Mouse (Mus musculus): ENCODE measurements at regions not wholly inside any gene's neighbourhood (a gene's known extent, or its start where the extent isn't known, plus 50 kb on each side); places are given as distances from the start of the nearest gene placed in this dataset.

DNA sequence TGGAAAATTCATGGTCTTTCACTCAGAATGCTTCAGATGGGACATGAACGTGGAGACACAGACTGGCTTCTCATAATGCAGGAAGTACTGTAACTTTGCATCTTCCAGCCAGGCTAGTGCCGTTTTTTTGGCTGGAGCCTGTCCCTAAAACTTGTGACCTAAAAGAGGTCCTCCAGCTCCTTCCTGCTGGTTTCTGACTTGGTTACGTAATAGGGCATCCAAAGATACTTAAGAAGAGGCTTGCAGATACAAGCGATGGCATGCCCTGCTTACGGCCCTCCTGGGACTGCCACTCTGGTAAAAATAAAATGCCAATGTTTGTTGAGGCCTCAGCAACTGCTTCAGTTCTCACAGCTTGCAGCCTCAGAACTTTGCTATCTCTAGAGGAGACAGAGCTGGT, 177.3 kb upstream of the Arl4c start:
- DNase-seq (ENCODE audit: low read depth, low spot score) = no peak

DNA sequence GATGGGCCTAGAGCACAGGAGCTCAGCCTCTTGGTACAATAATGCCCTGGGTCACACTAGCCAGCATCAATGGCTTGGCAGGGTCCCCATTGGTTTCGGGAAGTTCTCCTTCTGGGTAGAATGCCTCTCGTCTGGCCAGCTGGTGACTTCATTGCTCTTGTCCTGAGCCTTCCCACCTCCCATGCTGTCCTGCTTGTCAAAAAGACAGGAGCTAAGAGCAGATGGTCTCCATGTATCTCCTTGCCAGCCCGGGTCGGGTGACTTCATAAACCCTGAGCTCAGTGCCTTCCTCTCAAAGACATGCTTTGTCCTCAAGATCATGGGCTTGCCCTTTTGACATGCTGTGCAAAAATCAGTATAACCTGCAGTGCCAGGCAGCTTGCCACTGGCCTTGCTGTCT, 179.2 kb upstream of the Sh3bp4 start:
- no peak for DNase-seq (ENCODE audit: low read depth, low spot score)

DNA sequence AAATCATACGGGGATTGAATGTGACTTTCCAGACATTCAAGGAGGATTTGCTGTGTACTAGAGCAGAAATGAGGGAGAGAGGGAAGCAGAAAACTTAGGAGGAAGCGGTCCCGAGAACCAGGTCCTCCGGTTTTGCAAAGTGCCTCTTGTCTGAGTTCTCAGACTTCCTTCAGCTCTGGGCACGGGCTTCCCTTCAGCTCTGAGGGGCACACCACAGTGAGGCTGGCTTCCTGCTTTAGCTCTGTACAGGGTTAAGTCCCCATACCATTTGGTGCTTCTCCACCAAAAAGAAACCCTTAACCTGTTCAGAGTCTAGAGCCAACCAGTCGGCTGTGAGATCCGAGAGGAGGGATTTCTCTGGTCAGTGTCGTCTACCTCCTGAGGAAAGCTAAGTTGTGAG, 167.8 kb upstream of the Sh3bp4 start:
- DNase-seq (ENCODE audit: low read depth, low spot score) = no peak

DNA sequence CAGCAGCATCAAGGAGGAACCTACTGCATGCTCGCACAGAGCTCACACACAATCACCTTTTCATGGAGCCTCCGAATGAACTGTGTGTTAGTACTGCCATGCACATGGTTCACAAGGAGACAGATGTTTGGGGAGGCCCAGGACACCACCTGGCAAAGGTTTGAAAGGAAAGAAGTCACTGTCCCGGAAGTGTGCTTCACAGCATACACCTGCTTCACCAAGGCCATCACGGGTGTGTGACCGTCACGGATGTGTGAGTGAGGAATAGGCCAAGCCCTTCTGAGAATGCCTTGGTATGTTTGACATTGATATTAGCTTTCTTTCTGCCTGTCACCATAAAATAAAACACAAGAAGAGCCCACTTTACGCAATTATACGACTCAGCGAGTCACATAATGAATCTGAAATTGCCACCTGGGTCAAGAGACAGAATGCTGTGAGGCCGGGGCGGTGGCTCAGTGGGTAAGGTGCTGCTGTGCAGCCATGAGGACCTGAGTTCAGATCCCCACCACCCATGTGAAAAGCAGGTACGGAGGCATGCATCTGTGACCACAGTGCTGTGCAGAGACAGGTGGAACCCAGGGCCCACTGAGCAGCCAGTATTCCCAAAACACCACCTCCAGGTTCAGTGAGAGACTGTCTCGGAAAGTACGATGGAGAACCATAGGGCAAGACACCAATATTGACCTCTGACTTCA, 162.3 kb upstream of the Sh3bp4 start:
- DNase-seq (ENCODE audit: low read depth, low spot score) = no peak

DNA sequence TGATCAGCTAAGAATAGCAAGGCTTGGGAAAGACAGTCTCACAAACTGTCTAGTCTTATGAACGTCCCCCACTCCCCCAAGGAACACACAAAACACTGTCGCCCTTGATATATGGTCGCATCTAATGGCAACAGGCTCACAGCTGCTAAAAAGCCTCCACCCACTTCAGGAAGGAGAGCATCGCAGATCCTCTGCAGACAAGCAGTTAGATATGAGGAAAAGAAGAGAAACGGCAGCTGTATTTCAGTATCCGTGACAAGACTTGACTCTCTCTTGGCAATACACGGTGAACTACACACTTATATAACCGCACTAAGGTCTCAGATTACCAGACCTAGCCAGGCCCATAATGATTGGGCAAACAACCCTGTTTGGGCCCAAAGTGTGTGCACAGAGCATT, 161.5 kb upstream of the Sh3bp4 start:
- DNase-seq (ENCODE audit: low read depth, low spot score) = no peak

DNA sequence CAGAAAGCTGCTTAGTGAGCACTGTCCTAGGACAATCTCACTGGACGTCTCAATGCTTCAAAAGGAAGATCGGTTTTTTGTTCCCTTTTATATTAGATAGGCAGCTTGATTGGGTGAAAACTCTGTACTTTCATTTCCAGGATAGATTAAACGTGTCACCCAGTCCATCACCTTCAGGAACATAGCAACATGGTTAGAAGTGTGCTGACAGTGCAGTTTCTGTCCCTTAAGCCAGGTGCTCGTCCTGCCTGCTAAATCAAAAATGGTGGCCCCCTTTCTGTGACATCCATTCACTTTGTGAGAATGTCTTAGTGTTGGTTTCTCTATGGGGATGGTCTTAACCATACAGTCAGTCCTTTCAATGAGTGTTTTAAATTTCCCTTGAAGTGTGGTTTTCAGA, 160.9 kb upstream of the Sh3bp4 start:
- DNase-seq (ENCODE audit: low read depth, low spot score) = no peak

DNA sequence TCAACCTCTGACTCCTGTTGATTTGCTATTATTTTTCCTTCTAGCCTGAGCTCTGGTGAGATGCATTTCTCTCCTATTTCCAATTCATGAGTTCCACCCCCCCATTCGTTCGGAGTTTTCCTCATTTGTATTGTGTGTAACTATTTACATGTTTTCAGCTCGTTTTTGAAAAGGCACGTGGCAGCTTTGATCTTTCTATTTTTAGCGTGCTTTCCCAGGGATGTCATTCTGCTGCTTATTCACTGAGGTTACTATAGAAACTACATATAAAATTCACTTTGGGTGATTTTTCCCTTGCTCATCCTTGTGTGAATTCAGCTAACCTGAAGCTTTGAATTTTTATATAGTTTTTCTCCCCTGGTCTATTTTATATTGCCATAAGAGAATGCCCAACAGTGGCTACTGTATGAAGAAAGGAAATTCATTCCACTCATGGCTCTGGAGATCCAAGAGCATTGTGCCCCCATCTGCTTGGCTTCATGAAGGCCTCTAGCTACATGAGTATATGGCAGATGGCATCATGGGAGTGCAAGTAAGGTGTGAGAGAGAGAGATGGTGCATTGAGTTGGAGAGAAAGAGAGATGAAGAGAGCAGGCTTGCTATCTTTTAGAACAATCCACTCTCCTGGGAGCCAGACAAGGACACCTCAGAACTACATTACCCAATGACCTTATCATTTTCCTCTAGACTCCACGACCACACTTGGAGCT, 160.2 kb upstream of the Sh3bp4 start:
- DNase-seq (ENCODE audit: low read depth, low spot score) = no peak

DNA sequence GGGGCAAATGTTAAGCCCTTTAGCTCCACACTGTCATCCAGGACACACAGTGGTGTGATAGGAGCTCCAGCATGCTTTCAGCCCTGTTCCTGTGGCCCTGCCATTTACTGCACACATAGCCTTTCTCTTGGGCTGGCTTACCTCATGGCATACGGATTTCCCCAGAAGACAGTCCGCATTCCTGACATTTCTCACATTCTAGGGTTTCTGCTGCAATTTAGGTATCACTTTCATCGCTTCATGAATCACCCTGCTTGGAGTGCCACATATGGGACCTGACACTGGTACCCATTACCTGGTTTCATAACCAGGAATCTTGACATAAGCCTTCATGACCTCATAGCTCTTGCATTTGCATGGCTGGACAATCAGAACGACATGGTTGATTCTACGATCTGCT, 158.5 kb upstream of the Sh3bp4 start:
- DNase-seq (ENCODE audit: low read depth, low spot score) = no peak

DNA sequence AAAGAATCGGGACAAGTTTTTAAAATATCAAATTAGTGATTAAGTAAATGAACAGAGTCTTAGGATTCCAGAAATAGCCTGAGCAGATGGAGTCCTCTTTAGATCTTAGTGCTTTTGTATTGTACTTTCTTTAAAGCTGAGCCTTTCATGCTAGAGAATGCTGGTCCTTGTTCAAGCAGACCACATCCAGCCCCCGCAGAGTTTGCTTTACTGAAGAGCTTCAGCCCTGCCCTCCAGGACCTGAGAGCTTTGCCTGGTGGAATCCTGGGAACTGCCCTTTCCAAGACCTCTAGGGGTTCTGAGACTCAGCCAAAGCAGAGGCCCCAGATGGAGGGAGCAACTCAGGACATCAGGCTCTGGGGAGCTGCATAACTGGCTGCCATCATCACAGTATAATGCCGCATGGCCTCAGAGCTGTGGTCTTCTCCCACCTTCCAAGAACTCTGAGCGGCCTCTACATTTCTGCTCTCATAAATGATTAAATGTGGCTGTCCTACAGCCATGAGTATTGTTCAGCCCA, 153.6 kb upstream of the Sh3bp4 start:
- DNase-seq (ENCODE audit: low read depth, low spot score) = no peak

DNA sequence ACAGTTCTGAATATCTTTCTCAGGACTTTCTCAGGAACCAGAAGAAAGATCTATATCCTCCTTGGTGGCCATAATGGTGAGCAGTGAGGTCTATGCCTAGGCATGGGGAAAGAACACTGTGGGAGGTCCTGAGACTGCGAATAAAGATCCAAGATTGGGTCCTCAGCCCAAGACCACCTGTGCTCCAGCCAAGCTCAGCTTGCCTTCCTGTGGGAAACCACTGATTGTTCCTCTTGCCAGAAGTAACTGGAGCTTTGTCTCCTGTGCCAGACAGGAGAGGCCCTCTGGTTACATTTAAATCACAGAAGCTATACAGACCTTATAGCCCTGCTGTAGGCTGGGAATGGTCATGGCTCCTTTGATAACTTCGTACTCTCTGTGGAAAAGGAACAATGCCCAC, 148.8 kb upstream of the Sh3bp4 start:
- no peak for DNase-seq (ENCODE audit: low read depth, low spot score)

DNA sequence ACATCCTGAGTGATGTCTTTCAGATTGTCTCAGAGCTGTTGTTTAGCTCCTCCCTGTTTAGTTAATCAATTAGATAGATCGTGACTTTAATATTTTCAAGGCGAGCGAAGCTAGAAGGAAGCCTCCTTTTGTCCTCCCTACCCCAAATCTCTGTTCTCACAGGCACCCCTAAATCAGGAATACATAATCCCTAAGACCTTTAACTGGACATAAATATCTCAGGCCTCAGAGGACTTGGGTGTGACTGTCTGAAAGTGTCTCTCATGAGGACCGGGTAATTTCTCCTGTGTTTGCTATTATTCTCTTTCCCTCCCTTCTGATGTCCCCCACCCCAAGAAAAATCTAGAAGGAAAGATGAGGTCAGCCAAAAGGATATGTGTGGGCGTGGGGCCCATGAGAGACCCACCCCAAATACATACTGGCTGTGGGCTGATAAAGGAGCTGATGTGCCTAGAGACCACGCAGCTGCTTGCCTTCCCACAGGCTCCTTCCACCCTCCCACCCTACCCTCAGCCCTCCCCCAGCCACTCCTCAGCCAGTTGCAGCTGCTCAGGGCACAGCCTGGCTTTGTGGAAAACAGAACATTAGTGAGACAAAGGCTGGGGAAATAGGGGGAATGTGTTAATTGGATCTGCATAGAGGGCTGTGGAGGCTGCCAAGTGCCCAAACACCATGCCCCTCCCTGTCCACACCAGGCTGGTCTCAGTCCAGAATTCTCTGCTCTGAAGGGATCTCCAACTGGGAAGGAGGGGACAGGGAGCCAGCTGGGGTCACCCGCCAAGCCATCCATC, 146.2 kb upstream of the Sh3bp4 start:
- no peak for DNase-seq (ENCODE audit: low read depth, low spot score)

DNA sequence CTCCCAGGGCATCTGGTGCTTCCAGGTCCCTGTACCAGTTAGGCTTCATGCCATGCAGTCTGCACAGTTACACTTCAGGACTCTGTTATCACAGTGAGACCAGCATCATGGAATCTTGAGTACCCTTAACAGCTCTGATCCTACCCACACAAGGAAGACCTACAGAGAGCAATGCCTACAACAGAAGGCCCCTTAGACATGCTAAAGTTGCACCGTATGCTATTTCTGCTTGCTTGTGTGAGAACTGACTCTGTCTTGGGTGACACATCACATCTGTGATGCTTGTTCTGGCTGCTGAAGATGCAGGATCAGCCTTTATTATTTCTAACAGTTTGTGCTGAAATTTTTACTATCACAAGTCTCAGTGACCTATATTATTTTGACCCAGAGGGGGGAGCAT, 135.0 kb upstream of the Sh3bp4 start:
- no peak for DNase-seq (ENCODE audit: low read depth, low spot score)

DNA sequence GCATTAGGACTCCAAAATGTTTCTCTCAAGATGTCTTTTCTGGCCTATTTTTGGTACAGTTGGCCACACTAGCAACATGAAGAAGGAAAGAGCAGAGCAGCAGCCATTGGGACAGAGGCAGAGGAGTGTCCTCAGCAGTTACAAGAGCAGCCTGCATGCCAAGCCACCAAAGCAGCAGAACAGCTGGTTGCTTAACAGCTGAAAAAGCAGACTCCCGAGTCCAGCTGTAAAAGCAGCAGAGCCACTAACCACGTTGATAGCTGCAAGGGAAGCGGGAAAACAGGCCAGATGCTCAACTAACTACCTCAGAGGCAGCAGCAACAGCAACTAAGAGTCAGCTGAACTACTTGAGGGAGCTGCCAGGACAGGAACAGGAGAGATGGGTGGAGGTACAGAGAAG, 134.4 kb upstream of the Sh3bp4 start:
- no peak for DNase-seq (ENCODE audit: low read depth, low spot score)

DNA sequence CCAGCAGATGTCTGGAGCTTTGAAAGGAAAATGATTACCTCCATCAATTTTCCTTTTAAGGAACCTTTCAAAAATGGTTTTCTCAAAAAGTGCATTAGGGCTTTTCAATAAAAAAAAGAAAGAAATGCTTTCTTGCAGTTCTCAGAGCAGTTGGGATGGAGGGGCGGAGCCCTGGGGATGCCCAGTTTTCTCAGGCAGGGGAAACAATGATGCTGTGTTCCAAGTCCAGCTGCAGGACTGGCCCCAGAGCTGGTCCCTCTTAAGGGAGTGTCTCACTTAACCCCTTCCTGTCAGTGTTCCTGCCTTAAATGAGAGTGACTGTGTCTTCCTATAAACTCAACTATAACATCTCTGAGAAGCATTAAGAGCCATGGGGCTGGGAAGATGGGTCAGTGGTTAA, 132.9 kb upstream of the Sh3bp4 start:
- no peak for DNase-seq (ENCODE audit: low read depth, low spot score)

DNA sequence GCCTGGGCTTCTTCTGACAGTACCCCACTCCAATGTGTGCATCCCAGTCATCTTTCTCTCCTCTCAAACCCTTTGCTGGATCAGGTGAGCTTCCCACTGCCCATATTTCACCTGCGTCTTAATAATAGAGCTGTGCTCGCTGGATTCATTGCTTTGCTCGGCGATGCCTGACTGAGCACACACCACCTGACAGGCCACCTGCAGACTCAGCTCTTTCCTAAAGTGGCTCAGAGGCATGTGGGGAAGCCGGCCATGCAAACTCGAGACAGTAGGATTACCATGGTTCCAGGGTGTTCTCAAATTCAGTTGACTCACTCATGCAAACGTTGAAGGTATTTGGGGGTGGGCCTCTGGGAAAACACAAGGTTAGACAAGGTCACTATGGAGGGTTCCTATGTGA, 131.8 kb upstream of the Sh3bp4 start:
- DNase-seq (ENCODE audit: low read depth, low spot score) = no peak

DNA sequence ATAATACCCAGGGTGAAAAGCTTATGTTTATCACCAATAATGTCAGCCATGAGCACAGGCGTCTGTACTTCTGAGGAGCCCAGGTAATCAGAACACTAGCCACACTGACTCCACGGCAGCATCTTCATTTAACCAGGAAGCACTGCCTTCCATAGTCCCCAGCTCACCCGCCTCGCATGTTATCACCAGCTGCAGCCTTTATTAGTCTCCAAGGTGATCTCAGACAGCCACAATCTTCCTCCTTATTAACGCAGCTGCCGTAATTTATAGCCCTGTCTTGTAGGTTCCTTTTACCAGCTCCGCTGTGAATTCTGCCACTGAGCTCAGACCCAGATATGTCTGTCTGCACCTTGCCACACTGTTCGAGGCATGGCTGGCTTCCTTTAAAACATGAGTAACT, 127.2 kb upstream of the Sh3bp4 start:
- no peak for DNase-seq (ENCODE audit: low read depth, low spot score)

DNA sequence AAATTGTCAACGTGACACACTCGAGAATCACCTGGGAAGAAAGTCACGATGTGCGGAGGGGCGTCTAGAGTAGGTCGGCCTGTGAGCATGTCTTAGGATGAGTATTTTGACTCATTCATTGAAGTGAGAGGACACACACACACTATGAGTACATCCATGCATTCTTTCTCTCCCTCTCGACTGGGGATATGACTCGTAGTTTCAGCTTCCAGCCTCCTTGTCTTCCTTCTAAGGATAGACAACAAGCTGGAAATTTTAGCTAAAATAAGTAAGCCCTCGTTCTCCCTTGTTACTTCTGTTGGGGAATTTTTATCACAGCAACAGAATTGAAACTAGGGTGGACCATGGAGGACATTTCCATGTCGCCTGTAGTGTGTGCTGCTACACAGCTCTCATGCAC, 124.3 kb upstream of the Sh3bp4 start:
- DNase-seq (ENCODE audit: low read depth, low spot score) = no peak

DNA sequence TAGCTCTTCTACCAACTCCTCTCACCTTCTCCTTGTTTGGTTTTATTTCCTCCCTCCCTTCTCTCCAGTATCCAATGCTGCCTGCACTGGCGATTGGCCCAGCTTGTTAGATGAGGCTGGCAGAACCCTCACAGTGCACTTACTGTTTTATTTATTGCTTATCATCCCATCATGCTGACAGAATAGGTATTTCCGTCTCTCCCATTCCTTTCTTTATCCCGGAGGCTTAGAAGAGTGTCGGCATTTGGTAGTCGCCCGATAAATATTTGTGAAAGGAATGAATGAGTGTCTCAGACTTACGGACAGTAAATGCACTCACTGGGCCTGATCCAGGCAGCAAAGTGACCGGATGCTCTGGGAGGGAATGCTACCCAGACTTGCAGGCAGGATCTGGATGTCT, 123.8 kb upstream of the Sh3bp4 start:
- no peak for DNase-seq (ENCODE audit: low read depth, low spot score)

DNA sequence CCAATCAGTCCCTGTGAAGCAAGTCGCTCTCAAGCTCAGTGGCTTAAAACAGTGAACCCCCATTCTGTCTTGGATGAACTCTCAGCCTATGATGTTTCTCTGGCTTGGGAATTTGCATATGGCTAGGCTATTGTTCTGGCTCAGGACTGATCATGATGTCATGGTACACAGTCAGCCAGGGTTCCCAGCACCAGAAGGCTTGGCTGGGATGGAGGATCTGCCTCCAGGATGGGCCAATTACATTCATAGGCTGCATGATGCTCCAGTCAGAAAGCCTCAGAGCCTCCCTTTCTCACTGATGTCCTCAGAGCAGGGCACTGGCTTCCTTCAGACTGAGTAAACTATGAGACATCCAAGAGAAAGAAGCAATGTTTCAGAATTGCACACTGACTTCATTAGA, 120.3 kb upstream of the Sh3bp4 start:
- DNase-seq (ENCODE audit: low read depth, low spot score) = no peak

DNA sequence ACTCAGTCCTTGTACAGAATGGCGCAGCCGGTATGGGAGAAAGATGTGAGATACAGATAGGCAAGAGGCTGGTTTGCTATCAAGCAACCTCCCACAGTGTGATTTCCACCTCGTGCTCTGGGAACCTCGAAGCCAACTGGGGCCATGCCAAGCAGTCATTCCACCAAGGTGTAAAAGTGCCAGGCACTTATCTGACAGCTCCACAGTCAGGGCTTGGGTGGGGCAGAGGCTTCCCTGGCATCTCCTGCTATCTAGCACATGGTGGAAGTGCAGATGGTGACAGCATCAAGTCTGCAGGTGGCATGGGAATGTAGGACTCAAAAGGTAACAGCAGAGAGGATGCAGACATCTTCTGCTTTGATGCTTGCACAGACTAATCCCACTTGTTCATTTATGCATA, 116.7 kb upstream of the Sh3bp4 start:
- no peak for DNase-seq (ENCODE audit: low read depth, low spot score)

DNA sequence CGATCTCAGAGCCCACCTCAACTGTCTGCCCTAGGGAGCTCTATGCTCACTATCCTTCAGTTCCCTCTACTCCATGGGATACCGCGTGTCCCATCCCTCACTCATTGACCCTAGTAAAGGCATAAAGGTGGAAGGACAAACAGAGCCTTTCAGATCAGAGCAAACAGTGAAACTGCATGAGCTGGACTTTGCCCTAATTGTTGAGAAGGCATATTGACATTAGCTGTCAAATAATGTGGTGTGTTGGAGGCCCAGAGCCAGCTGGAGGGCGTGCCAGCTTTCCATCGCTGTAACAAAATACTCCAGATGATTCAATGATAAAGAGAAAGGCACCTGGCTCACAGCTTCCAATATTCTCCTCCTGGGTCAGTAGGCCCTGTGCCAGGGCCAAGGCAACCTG, 115.4 kb upstream of the Sh3bp4 start:
- no peak for DNase-seq (ENCODE audit: low read depth, low spot score)

DNA sequence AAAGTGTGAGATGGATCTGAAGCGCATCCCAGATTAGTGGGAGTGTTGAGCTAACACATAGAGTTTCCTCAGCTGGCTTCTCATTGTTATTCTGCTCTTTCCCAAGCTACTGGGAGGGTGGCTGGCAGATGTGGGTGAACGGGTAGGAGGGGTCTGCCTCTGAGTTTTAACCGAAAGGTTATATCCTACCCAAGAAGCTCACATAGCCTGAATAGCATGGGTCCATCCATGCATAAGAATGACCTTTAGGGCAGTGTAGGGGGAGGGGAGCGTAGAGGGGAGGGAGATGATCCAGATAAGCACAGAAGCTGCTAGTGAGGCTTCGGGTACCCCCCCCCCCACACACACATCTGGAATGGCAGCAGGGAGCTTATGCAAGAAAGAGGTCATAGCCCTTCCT, 113.2 kb upstream of the Sh3bp4 start:
- DNase-seq (ENCODE audit: low read depth, low spot score) = no peak

DNA sequence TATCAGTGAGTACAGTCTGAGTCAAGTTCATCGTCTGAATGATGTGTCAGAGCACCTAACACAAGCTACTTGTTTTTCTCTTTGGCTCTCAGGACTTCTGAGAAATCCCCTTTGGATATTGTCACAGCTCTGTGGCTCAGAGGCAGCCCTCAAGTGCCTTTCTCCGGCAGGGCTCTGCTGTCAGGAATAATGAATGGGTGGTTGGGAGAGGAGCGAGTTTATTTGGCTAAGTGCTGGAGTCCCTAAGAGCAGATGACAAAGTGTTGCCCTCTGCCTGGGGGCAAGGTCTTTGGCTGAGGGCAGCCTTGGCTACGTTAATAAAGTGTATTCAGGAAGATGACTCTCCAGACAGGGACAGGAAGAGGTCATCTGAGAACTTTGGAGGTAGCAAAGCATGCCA, 110.5 kb upstream of the Sh3bp4 start:
- DNase-seq (ENCODE audit: low read depth, low spot score) = no peak
